Mouse (Mus musculus): ENCODE results near the gene Gm10273. TPM values are rescaled to one million over a fixed set of nuclear protein-coding genes. Genes with fewer than 3 reads are reported as not detected.
A peak's percentile ranks its signal among the peaks of the same experiment; 100 is the strongest.

The Gm10273 gene
- total and polyA plus RNA-seq, 3 experiments = 16.6 to 132 (median 28.6) TPM

GRCm38 (mm10) chr10:59377906-59378305 lies 17.5 kb upstream of the Gm10273 start:
- TF ChIP-seq GABPA (IDR thresholded peaks at IDR 0.05; ENCODE audit: low read depth, low read length) (no peak), ZNF384 (IDR thresholded peaks at IDR 0.05; ENCODE audit: low read depth, low read length) (no peak), TAL1 (IDR thresholded peaks at IDR 0.05; ENCODE audit: low read length) (no peak), BHLHE40 (IDR thresholded peaks at IDR 0.05; ENCODE audit: borderline replicate concordance, low read depth, low read length) (no peak), CHD1 (IDR thresholded peaks at IDR 0.05; ENCODE audit: low read depth, low read length) (no peak), E2F4 (IDR thresholded peaks at IDR 0.05; ENCODE audit: borderline replicate concordance, low read depth, low read length) (no peak), USF1 (IDR thresholded peaks at IDR 0.05; ENCODE audit: low read depth, low read length) (no peak), NRF1 (IDR thresholded peaks at IDR 0.05; ENCODE audit: insufficient read depth, low read depth, low read length, poor library complexity, severe bottlenecking) (no peak), CTCF (IDR thresholded peaks at IDR 0.05 in 2 of 3, conservative IDR thresholded peaks at IDR 0.05 in 1 of 3; ENCODE audit: control insufficient read depth in 1 of 3, insufficient read depth in 1 of 3, low read depth in 2 of 3, low read length in 3 of 3, poor library complexity in 1 of 3, severe bottlenecking in 1 of 3) (no peak), RAD21 (IDR thresholded peaks at IDR 0.05; ENCODE audit: low read depth, low read length) (no peak)
- Histone ChIP-seq H3K27me3 (ENCODE audit: control insufficient read depth in 1 of 2, insufficient read depth in 2 of 2, low read length in 2 of 2) (no peaks in the 10 kb centered on the region), H3K79me2 (ENCODE audit: control insufficient read depth, insufficient read depth, low read length, poor library complexity) (no peaks in the 10 kb centered on the region), H3K27ac (ENCODE audit: control insufficient read depth, low read depth, low read length) (no peak overlapping the region), H3K4me1 (ENCODE audit: control insufficient read depth in 1 of 2, insufficient read depth in 2 of 2, low read length in 2 of 2) (peaks cover 4 to 16% of the 10 kb centered on the region in 2 experiments), H3K36me3 (ENCODE audit: control insufficient read depth in 1 of 2, insufficient read depth in 2 of 2, low read length in 2 of 2) (peaks cover 2 to 4% of the 10 kb centered on the region in 2 experiments; a peak in 3 of 4 replicates), H3K9ac (ENCODE audit: control insufficient read depth, low read depth, low read length, poor library complexity, severe bottlenecking) (no peak overlapping the region), H3K4me3 (ENCODE audit: control insufficient read depth in 1 of 2, insufficient read depth in 1 of 2, low read depth in 2 of 2, low read length in 2 of 2) (no peak overlapping the region), H3K9me3 (replicated peaks; ENCODE audit: insufficient read depth, low read length) (no peaks in the 10 kb centered on the region)
- DNase-seq (ENCODE audit: low read depth, low spot score) = no peak

GRCm38 (mm10) chr10:59378728-59379127 lies 16.7 kb upstream of the Gm10273 start:
- Histone ChIP-seq H3K27ac (ENCODE audit: control insufficient read depth, low read depth, low read length) (no peak overlapping the region), H3K36me3 (ENCODE audit: control insufficient read depth in 1 of 2, insufficient read depth in 2 of 2, low read length in 2 of 2) (peaks cover 0 to 4% of the 10 kb centered on the region in 2 experiments; a peak in 3 of 4 replicates), H3K4me3 (ENCODE audit: control insufficient read depth in 1 of 2, insufficient read depth in 1 of 2, low read depth in 2 of 2, low read length in 2 of 2) (no peak overlapping the region), H3K79me2 (ENCODE audit: control insufficient read depth, insufficient read depth, low read length, poor library complexity) (no peaks in the 10 kb centered on the region), H3K9ac (ENCODE audit: control insufficient read depth, low read depth, low read length, poor library complexity, severe bottlenecking) (no peak overlapping the region), H3K4me1 (ENCODE audit: control insufficient read depth in 1 of 2, insufficient read depth in 2 of 2, low read length in 2 of 2) (peaks cover 4 to 16% of the 10 kb centered on the region in 2 experiments), H3K9me3 (replicated peaks; ENCODE audit: insufficient read depth, low read length) (no peaks in the 10 kb centered on the region), H3K27me3 (ENCODE audit: control insufficient read depth in 1 of 2, insufficient read depth in 2 of 2, low read length in 2 of 2) (no peaks in the 10 kb centered on the region)
- DNase-seq (ENCODE audit: low read depth, low spot score) = peak; percentile 46
- TF ChIP-seq ETS1 (IDR thresholded peaks at IDR 0.05; ENCODE audit: low read depth, low read length) = no peak
- TF ChIP-seq CTCF (IDR thresholded peaks at IDR 0.05 in 2 of 3, conservative IDR thresholded peaks at IDR 0.05 in 1 of 3; ENCODE audit: control insufficient read depth in 1 of 3, insufficient read depth in 1 of 3, low read depth in 2 of 3, low read length in 3 of 3, poor library complexity in 1 of 3, severe bottlenecking in 1 of 3) = peak; percentile 52 to 75 (median 75)
- TF ChIP-seq MYC (IDR thresholded peaks at IDR 0.05; ENCODE audit: low read depth, low read length) = no peak
- 0 out of 2 replicates have a peak, but pooled peaks have one; percentile 6 for TF ChIP-seq ZC3H11A (IDR thresholded peaks at IDR 0.05; ENCODE audit: low read depth, low read length)
- TF ChIP-seq RAD21 (IDR thresholded peaks at IDR 0.05; ENCODE audit: low read depth, low read length) = peak; percentile 38
- TF ChIP-seq SMC3 (IDR thresholded peaks at IDR 0.05; ENCODE audit: low read depth, low read length) = peak; percentile 46

Measured in MEL (cell line).